Mouse (Mus musculus) liver, postnatal 0 days (tissue): ENCODE data around the gene Slc6a9. TPM values are rescaled to one million over a fixed set of nuclear protein-coding genes. Genes with fewer than 3 reads are reported as not detected.

Experiments
- ATAC-seq: fragments of 200-750 bp; cut with Nextera tagmentation; 2 replicates; pipeline ENCODE4 v1.8.0; 2017; ENCODE audit warnings: mild to moderate bottlenecking, moderate library complexity
- DNase-seq: peaks from one replicate; pipeline ENCODE4 v3.0.0-alpha.2; 2016
- H3K27ac ChIP-seq: fragments of 300-500 bp; sonication (generic); 2 replicates; pipeline ENCODE4 v1.5.1; 2014; ENCODE audit warnings: antibody characterized with exemption, moderate library complexity, mild to moderate bottlenecking, low read depth
- H3K27me3 ChIP-seq: fragments of 300-500 bp; sonication (generic); 2 replicates; pipeline ENCODE4 v1.6.1; 2014; ENCODE audit warnings: low read length, control low read depth, mixed read lengths; ENCODE audit not compliant: insufficient read depth
- H3K36me3 ChIP-seq: fragments of 300-500 bp; sonication (generic); replicated peaks from 2 replicates; pipeline ENCODE4 v1.6.1; 2014; ENCODE audit warnings: mild to moderate bottlenecking, control low read depth, low read length, moderate library complexity, mixed read lengths; ENCODE audit not compliant: insufficient read depth
- H3K4me1 ChIP-seq: fragments of 300-500 bp; sonication (generic); 2 replicates; pipeline ENCODE4 v1.6.1; 2014; ENCODE audit warnings: antibody characterized with exemption, mild to moderate bottlenecking, control low read depth; ENCODE audit not compliant: insufficient read depth
- H3K4me2 ChIP-seq: fragments of 300-500 bp; sonication (generic); 2 replicates; pipeline ENCODE4 v1.6.1; 2014; ENCODE audit warnings: low read depth, mild to moderate bottlenecking, low read length, moderate library complexity, mixed read lengths
- H3K4me3 ChIP-seq: fragments of 300-500 bp; sonication (generic); 2 replicates; pipeline ENCODE4 v1.5.1; 2014; ENCODE audit warnings: low read depth, low read length
- H3K9ac ChIP-seq: fragments of 300-500 bp; sonication (generic); replicated peaks from 2 replicates; pipeline ENCODE4 v1.6.1; 2014; ENCODE audit warnings: mild to moderate bottlenecking, moderate library complexity
- H3K9me3 ChIP-seq: fragments of 300-500 bp; sonication (generic); 2 replicates; pipeline ENCODE4 v1.6.1; 2016; ENCODE audit warnings: mild to moderate bottlenecking, control low read depth, low read length, mixed read lengths
- CTCF ChIP-seq: sonication (generic); IDR thresholded peaks from 2 replicates; pipeline ENCODE4 v1.5.1; 2016; ENCODE audit warnings: antibody characterized with exemption, low read depth
- EP300 ChIP-seq: IDR thresholded peaks from 2 replicates; pipeline ENCODE4 v1.6.1; 2016; ENCODE audit warnings: antibody characterized with exemption, low read depth, mild to moderate bottlenecking
- WGBS: fragments of 180-500 bp; shearing (Covaris S2); extraction: QIAGEN DNeasy Blood & Tissue Kit; methylation state at CpG from one replicate; pipeline ENCODE4 v1.1.7; 2014; ENCODE audit not compliant: insufficient replicate concordance; 5-methylcytosine and 5-hydroxymethylcytosine counted together
- polyA plus RNA-seq: library from polyadenylated mRNA; unstranded; fragments of >200 nt; fragmentation: Nextera tagmentation; extraction: Ambion mirVana; gene quantifications from 2 replicates; pipeline ENCODE4 v1.2.1, GENCODE M21; 2015

Gene Slc6a9
- polyA plus RNA-seq, 1 experiment from 2014 or later, result 19.5 TPM

DNA sequence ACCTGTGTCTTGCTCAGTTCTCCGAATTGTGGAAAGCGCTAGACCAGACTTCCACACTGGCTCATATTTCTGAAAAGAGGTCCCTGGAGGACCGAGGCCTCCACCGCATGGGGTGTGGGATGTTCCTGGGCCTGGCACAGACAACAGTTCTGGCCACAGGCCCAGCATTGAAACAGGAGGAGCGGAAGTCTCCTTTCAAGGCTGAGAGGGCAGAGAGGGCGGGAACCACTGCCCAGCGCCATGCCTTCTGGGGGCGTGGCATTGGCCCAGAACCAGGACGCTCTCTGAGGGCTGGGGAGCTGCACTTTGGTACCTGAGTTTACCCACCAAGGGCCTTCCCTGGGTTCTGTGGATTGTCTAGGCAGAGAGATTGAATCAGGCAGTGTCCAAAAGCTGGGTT is 31.8 kb downstream of the Slc6a9 start:
- H3K27ac ChIP-seq, result no peak overlapping the region
- TF ChIP-seq EP300 (no peak), CTCF (no peak)
- 70% methylated on average over 9 of the region's 9 CpGs for WGBS
- peaks cover 56% of the 10 kb centered on the region for H3K36me3 ChIP-seq
- no peak overlapping the region for H3K4me3 ChIP-seq
- H3K27me3 ChIP-seq, result peaks cover 12% of the 10 kb centered on the region; the same call in 1 of the 2 replicates
- H3K4me1 ChIP-seq, result 0 out of 2 replicates have a peak, but pooled peaks cover 2% of the 10 kb centered on the region
- peak; percentile 58 for DNase-seq
- no peak overlapping the region for H3K4me2 ChIP-seq
- no peak for ATAC-seq
- H3K9me3 ChIP-seq, result no peaks in the 10 kb centered on the region
- no peak overlapping the region for H3K9ac ChIP-seq

DNA sequence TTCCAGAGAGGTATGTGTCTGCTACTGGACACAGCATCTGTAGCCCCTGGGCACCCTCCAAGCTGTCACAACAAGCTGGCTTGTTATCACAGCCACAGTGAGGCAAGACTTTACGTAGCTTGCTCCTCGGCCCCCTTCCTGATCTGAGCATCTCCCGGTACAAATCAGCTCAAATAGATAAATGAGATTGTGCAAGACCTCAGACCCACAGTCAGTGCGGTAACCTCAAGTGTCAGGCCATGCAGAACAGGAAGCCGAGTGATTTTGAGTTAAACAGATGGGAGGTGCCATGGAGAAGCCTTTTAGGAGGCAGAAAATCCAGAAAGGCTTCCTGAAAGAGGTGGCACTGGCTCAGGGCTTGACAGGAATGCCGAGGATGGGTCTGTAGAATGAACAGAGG is 32.7 kb downstream of the Slc6a9 start:
- peaks cover 12% of the 10 kb centered on the region; the same call in 1 of the 2 replicates for H3K27me3 ChIP-seq
- H3K9me3 ChIP-seq, result no peaks in the 10 kb centered on the region
- peaks cover 5% of the 10 kb centered on the region for H3K4me1 ChIP-seq
- WGBS, result 25% methylated on average over 6 of the region's 6 CpGs
- TF ChIP-seq EP300 (no peak), CTCF (no peak)
- DNase-seq (no peak), ATAC-seq (no peak)
- H3K36me3 ChIP-seq, result peaks cover 48% of the 10 kb centered on the region
- no peak overlapping the region for H3K4me3 ChIP-seq
- no peak overlapping the region for H3K4me2 ChIP-seq
- H3K27ac ChIP-seq, result no peak overlapping the region
- H3K9ac ChIP-seq, result no peak overlapping the region

DNA sequence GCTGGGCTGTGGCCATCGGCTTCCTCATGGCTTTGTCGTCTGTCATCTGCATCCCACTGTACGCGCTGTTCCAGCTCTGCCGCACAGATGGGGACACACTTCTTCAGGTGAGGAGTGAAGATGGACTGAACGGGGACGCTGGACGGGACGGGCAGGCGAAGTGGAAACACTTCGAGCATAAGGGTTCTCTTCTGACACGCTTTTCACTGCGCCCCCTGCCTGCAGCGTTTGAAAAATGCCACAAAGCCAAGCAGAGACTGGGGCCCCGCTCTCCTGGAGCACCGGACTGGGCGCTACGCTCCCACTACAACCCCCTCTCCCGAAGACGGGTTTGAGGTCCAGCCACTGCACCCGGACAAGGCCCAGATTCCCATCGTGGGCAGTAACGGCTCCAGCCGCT is 33.5 kb downstream of the Slc6a9 start:
- Histone ChIP-seq H3K27ac (no peak overlapping the region), H3K27me3 (peaks cover 12% of the 10 kb centered on the region; the same call in 1 of the 2 replicates), H3K4me2 (peak overlapping the region; percentile 26; the same call in 1 of the 2 replicates), H3K9ac (no peak overlapping the region), H3K36me3 (peaks cover 46% of the 10 kb centered on the region), H3K4me3 (no peak overlapping the region), H3K9me3 (no peaks in the 10 kb centered on the region), H3K4me1 (peaks cover 9% of the 10 kb centered on the region)
- WGBS, result 17% methylated on average over 24 of the region's 24 CpGs
- DNase-seq (peak; percentile 78), ATAC-seq (peak; percentile 44)
- TF ChIP-seq CTCF (peak; percentile 83), EP300 (no peak)

GRCm38 (mm10) chr4:117869317-117869716 is 35.0 kb downstream of the Slc6a9 start:
- no peaks in the 10 kb centered on the region for H3K9me3 ChIP-seq
- H3K27me3 ChIP-seq, result peaks cover 12% of the 10 kb centered on the region; the same call in 1 of the 2 replicates
- peaks cover 35% of the 10 kb centered on the region for H3K36me3 ChIP-seq
- H3K4me1 ChIP-seq, result peaks cover 9% of the 10 kb centered on the region
- ATAC-seq, result no peak
- 78% methylated on average over 9 of the region's 9 CpGs for whole genome bisulfite sequencing
- no peak overlapping the region for H3K9ac ChIP-seq
- no peak overlapping the region for H3K4me2 ChIP-seq
- TF ChIP-seq CTCF, result no peak
- TF ChIP-seq EP300, result no peak
- no peak for DNase-seq
- no peak overlapping the region for H3K4me3 ChIP-seq
- H3K27ac ChIP-seq, result no peak overlapping the region

GRCm38 (mm10) chr4:117870437-117870836 is 36.1 kb downstream of the Slc6a9 start:
- peaks cover 9% of the 10 kb centered on the region for H3K4me1 ChIP-seq
- H3K4me3 ChIP-seq, result no peak overlapping the region
- H3K4me2 ChIP-seq, result no peak overlapping the region
- DNase-seq (no peak), ATAC-seq (no peak)
- TF ChIP-seq EP300, result no peak
- TF ChIP-seq CTCF, result no peak
- H3K9me3 ChIP-seq, result no peaks in the 10 kb centered on the region
- 64% methylated on average over 1 of the region's 1 CpGs for WGBS
- H3K36me3 ChIP-seq, result peaks cover 26% of the 10 kb centered on the region
- peaks cover 12% of the 10 kb centered on the region; the same call in 1 of the 2 replicates for H3K27me3 ChIP-seq
- no peak overlapping the region for H3K9ac ChIP-seq
- no peak overlapping the region for H3K27ac ChIP-seq

GRCm38 (mm10) chr4:117871787-117872186 is 37.5 kb downstream of the Slc6a9 start:
- TF ChIP-seq EP300 (no peak), CTCF (no peak)
- no peak overlapping the region for H3K27ac ChIP-seq
- no peaks in the 10 kb centered on the region for H3K9me3 ChIP-seq
- H3K4me2 ChIP-seq, result no peak overlapping the region
- H3K36me3 ChIP-seq, result peaks cover 16% of the 10 kb centered on the region; the same call in 1 of the 2 replicates
- 53% methylated on average over 7 of the region's 7 CpGs for WGBS
- peaks cover 12% of the 10 kb centered on the region; the same call in 1 of the 2 replicates for H3K27me3 ChIP-seq
- peaks cover 6% of the 10 kb centered on the region for H3K4me1 ChIP-seq
- no peak overlapping the region for H3K9ac ChIP-seq
- DNase-seq, result no peak
- H3K4me3 ChIP-seq, result no peak overlapping the region
- ATAC-seq, result 0 out of 2 replicates have a peak, but pooled peaks have one; percentile 7
